Mouse (Mus musculus) heart, postnatal 0 days (tissue): Measurements from ENCODE around the gene Grk5. TPM values are rescaled to one million over a fixed set of nuclear protein-coding genes. Genes with fewer than 3 reads are reported as not detected.
"Not testable (repeated sequence)": the region's sequence is repeated elsewhere in the genome, so short reads cannot be mapped to it uniquely, and the experiment has no call there.

ENCODE experiments used
- ATAC-seq: fragments of 200-750 bp; cut with Nextera tagmentation; 2 replicates; pipeline ENCODE4 v1.8.0; 2017; ENCODE audit warnings: low read depth, moderate number of reproducible peaks, moderate library complexity; ENCODE audit not compliant: insufficient read depth
- DNase-seq: peaks from one replicate; pipeline ENCODE4 v3.0.0-alpha.2; 2016; ENCODE audit warnings: low spot score
- H3K27ac ChIP-seq: fragments of 300-500 bp; sonication (generic); 2 replicates; pipeline ENCODE4 v1.5.1; 2014; ENCODE audit warnings: low read depth, mild to moderate bottlenecking
- H3K27me3 ChIP-seq: fragments of 300-500 bp; sonication (generic); 2 replicates; pipeline ENCODE4 v1.6.1; 2014; ENCODE audit warnings: low read length, mixed read lengths; ENCODE audit not compliant: control insufficient read depth, insufficient read depth
- H3K36me3 ChIP-seq: fragments of 300-500 bp; sonication (generic); replicated peaks from 2 replicates; pipeline ENCODE4 v1.6.1; 2014; ENCODE audit warnings: low read length, mixed read lengths; ENCODE audit not compliant: control insufficient read depth, insufficient read depth
- H3K4me1 ChIP-seq: fragments of 300-500 bp; sonication (generic); 2 replicates; pipeline ENCODE4 v1.6.1; 2014; ENCODE audit warnings: antibody characterized with exemption; ENCODE audit not compliant: control insufficient read depth, insufficient read depth
- H3K4me2 ChIP-seq: fragments of 300-500 bp; sonication (generic); 2 replicates; pipeline ENCODE4 v1.6.1; 2014; ENCODE audit warnings: low read depth, mild to moderate bottlenecking, low read length, moderate library complexity
- H3K4me3 ChIP-seq: fragments of 300-500 bp; sonication (generic); 2 replicates; pipeline ENCODE4 v1.5.1; 2014; ENCODE audit warnings: low read depth, low read length
- H3K9ac ChIP-seq: fragments of 300-500 bp; sonication (generic); replicated peaks from 2 replicates; pipeline ENCODE4 v1.6.1; 2014; ENCODE audit warnings: low read depth, low read length, mixed read lengths
- H3K9me3 ChIP-seq: fragments of 300-500 bp; sonication (generic); replicated peaks from 2 replicates; pipeline ENCODE4 v1.6.1; 2016; ENCODE audit warnings: low read length; ENCODE audit not compliant: control insufficient read depth
- CTCF ChIP-seq: IDR thresholded peaks from 2 replicates; pipeline ENCODE4 v1.5.1; 2016; ENCODE audit warnings: antibody characterized with exemption, control low read depth, low read depth
- EP300 ChIP-seq: IDR thresholded peaks from 2 replicates; pipeline ENCODE4 v1.6.1; 2016; ENCODE audit warnings: antibody characterized with exemption, low read depth
- WGBS: fragments of 180-500 bp; shearing (Covaris S2); extraction: QIAGEN DNeasy Blood & Tissue Kit; methylation state at CpG from one replicate; pipeline ENCODE4 v1.1.7; 2014; 5-methylcytosine and 5-hydroxymethylcytosine counted together
- polyA plus RNA-seq: library from polyadenylated mRNA; unstranded; fragments of >200 nt; fragmentation: Nextera tagmentation; extraction: Ambion mirVana; gene quantifications from 2 replicates; pipeline ENCODE4 v1.2.1, GENCODE M21; 2015
- total RNA-seq: library from RNA; depleted of rRNA; stranded (reverse); fragments of >200 nt; gene quantifications from 2 replicates; pipeline ENCODE4 v1.2.3, GENCODE M21; 2014; ENCODE audit warnings: low replicate concordance

Grk5 gene
- total and polyA plus RNA-seq, 2 experiments from 2014 or later = 2.9 to 14.6 TPM

DNA sequence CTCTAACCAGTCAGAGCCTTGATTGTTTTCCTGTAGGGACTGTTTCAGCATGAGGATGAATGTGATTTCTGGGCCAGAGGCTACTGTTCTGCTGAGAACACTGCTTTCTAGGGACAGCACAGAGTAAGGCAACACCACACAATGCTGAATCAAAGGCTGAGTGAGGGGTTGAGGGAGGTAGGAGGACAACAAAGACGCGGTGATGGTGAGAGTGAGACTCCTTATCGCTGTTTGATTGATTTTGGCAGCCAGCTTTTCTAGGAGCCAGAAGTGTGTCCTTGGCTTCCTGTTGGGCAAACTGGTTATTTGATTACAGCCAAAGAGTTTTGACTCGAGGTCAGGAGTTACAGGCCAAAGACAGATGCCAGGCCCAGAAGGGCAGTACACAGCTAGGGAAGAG lies 25.7 kb downstream of the Grk5 start:
- no peak for TF ChIP-seq CTCF
- no peak for TF ChIP-seq EP300
- H3K9me3 ChIP-seq = no peaks in the 10 kb centered on the region
- H3K4me1 ChIP-seq = peaks cover 30% of the 10 kb centered on the region
- no peaks in the 10 kb centered on the region for H3K27me3 ChIP-seq
- 9% methylated on average over 4 of the region's 4 CpGs for WGBS
- no peak overlapping the region for H3K9ac ChIP-seq
- ATAC-seq (peak; percentile 55), DNase-seq (peak; percentile 12)
- no peak overlapping the region for H3K4me2 ChIP-seq
- no peak overlapping the region for H3K4me3 ChIP-seq
- peak overlapping the region; percentile 61 for H3K27ac ChIP-seq
- H3K36me3 ChIP-seq = 0 out of 2 replicates have a peak, but pooled peaks cover 3% of the 10 kb centered on the region

DNA sequence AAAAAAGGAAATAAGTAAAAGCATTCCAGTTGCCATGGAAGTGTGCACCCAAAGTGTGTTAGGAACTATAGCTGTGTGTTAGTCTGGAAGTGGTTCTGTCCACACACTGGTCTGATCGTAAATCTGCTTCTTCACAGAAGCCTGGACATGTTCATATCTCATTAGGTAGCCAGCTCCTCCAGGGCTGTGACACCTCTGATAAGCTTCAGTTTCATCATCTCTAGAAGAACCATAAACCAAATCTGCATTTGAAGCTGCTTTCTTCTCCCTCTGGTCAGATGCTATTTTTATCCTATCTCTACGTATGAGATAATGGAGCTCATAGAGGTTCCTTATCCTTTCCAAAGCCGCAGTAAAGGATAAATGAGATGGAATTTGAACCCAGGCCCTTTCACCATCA lies 26.3 kb downstream of the Grk5 start:
- ATAC-seq (no peak), DNase-seq (no peak)
- H3K9ac ChIP-seq = no peak overlapping the region
- H3K4me3 ChIP-seq = no peak overlapping the region
- TF ChIP-seq EP300 = no peak
- no peak for TF ChIP-seq CTCF
- 22% methylated on average over 3 of the region's 3 CpGs for WGBS
- no peaks in the 10 kb centered on the region for H3K9me3 ChIP-seq
- 0 out of 2 replicates have a peak, but pooled peaks cover 2% of the 10 kb centered on the region for H3K36me3 ChIP-seq
- H3K4me2 ChIP-seq = no peak overlapping the region
- no peaks in the 10 kb centered on the region for H3K27me3 ChIP-seq
- H3K4me1 ChIP-seq = peaks cover 29% of the 10 kb centered on the region
- H3K27ac ChIP-seq = peak overlapping the region; percentile 61

DNA sequence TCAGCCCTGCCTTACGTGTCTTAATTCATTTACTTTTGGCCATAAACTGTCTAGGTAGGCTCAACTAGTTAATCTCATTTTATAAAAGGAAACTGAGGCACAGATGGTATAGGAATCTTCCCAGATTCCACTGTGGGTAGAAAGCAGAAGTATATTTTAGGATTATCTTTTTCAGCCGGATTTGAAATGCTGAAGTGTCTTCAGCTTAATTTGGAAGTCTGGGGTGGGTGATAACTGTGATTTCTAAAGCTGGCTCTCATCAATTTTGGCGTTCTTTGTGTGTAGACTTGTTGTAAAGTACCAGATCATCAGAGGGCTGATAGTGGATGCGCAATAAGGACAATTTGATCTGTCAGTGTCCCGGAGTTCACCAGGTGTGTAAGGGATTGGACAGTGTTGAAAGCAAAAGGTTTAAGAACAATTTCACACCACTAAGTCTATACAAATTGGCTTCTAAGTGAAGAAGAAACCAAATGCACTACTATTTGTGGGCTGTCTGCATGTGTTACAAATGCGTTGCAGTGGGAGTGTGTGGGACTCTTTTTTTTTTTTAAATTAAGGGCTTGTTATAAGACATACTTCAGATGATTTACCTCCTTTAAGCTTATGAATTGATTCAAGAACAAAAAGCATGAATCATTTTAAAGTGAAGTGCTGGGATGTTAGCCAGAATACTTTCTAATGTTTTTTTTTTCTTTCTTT lies 27.5 kb downstream of the Grk5 start:
- DNase-seq (no peak), ATAC-seq (no peak)
- no peaks in the 10 kb centered on the region for H3K27me3 ChIP-seq
- peaks cover 20% of the 10 kb centered on the region for H3K4me1 ChIP-seq
- no peaks in the 10 kb centered on the region for H3K9me3 ChIP-seq
- 71% methylated on average over 6 of the region's 6 CpGs for WGBS
- no peak overlapping the region for H3K4me2 ChIP-seq
- TF ChIP-seq CTCF (no peak), EP300 (no peak)
- H3K36me3 ChIP-seq = no peaks in the 10 kb centered on the region
- no peak overlapping the region for H3K27ac ChIP-seq
- no peak overlapping the region for H3K9ac ChIP-seq
- no peak overlapping the region for H3K4me3 ChIP-seq

DNA sequence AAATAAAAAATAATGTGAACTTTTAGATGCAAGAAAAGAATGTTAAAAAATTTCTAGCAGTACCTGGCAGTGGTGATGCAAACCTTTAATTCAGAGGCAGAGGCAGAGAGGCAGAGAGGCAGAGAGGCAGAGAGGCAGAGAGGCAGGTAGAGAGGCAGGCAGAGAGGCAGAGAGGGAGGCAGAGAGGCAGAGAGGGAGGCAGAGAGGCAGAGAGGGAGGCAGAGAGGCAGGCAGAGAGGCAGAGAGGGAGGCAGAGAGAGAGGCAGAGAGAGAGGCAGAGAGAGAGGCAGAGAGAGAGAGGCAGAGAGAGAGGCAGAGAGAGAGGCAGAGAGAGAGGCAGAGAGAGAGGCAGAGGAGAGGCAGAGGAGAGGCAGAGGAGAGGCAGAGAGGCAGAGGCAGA lies 35.0 kb downstream of the Grk5 start:
- not testable (repeated sequence) for H3K9me3 ChIP-seq, H3K4me1 ChIP-seq, H3K4me2 ChIP-seq, H3K27ac ChIP-seq, DNase-seq, H3K36me3 ChIP-seq, H3K9ac ChIP-seq, ATAC-seq, H3K4me3 ChIP-seq, H3K27me3 ChIP-seq

DNA sequence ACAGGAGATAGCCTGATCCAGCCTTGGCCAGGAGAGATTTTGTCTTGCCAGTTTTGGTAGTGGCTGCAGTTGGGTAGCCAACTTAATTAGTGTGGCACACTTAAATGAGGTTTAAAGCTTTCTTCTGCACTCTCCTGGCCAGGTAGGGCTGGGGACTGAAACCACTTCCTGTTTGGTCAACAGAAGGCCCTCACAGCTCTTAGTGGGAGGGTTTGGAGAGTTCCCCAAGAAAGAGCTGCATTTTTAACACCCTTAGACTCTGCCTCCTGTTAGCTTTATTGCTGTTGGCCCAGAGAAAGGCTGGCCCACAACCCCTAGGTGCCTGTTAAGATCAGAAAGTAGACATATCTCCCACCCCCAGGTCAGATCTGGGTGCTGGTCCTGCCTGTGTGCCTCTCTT lies 45.5 kb downstream of the Grk5 start:
- Histone ChIP-seq H3K9ac (no peak overlapping the region), H3K4me3 (no peak overlapping the region), H3K36me3 (no peaks in the 10 kb centered on the region), H3K27me3 (no peaks in the 10 kb centered on the region), H3K27ac (peak overlapping the region; percentile 51; the same call in 1 of the 2 replicates), H3K4me2 (no peak overlapping the region), H3K4me1 (peaks cover 25% of the 10 kb centered on the region), H3K9me3 (no peaks in the 10 kb centered on the region)
- ATAC-seq = no peak
- DNase-seq = no peak
- no peak for TF ChIP-seq CTCF

DNA sequence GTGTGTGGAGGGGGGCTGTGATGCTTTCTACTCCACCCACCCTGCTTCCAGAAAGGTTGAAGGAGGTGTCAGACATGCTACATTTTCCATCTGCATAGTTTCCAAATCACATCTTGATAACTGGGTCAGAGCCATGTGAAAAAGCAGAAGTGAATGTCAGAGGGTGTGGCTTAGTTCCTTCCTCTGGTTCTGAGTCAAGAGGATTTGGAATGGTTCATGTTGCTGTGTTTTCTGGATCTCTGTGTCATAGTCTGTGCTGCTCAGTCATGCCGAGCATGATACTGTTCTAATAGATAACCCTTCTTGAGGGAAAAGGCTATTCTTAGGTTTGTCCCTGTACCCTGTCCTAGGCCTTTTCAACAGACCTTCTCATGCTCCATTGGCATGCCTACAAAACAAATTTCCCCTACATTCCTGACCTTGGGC lies 50.4 kb downstream of the Grk5 start:
- Histone ChIP-seq H3K4me3 (no peak overlapping the region), H3K36me3 (no peaks in the 10 kb centered on the region), H3K4me1 (peaks cover 33% of the 10 kb centered on the region), H3K9ac (no peak overlapping the region), H3K27me3 (no peaks in the 10 kb centered on the region), H3K9me3 (no peaks in the 10 kb centered on the region), H3K4me2 (no peak overlapping the region), H3K27ac (peak overlapping the region; percentile 88)
- ATAC-seq (peak; percentile 98), DNase-seq (peak; percentile 94)
- TF ChIP-seq EP300 (peak; percentile 91; the same call in 1 of the 2 replicates), CTCF (no peak)
- 8% methylated on average over 1 of the region's 1 CpGs for WGBS
